Mouse (Mus musculus): ENCODE data around the gene Tmem156. TPM values are rescaled to one million over a fixed set of nuclear protein-coding genes. Genes with fewer than 3 reads are reported as not detected.

The Tmem156 gene
- polyA plus RNA-seq, 1 experiment from 2014 or later = 1.2 TPM

DNA sequence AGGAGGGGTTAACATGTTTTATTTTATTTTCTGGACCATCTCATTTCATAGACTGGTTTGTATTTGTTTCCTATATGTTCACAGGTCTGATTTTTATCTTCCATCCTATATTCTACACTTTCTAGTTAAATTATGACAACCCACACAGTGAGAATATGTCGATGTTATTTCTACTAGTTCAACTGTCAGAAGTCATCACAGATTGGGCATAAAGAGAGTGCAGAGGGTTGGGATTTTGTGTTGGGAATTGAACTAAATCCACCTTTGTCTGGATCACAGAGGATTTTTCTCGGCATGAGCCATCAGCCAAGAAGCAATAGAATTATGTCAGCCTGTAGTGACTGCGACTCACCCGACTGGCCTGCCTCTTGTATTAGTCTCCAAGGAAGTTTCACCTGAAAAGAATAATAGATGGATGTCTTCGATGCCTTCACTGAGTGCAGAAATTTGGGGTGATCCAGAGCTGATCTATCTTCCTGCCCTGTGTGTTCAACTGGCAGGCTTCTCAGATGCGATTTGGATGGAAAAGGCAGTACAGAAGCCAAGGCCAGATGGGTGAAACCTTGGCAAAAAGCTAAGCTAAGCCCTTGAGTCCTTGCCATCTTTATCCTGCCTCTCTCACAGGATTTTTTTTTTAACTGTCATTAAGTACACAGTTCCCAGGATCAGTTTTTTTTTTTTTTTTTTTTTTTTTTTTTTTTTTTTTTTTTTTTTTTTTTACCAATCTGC, 46.1 kb downstream of the Tmem156 start:
- Histone ChIP-seq H3K4me2 (no peak overlapping the region), H3K27me3 (no peaks in the 10 kb centered on the region), H3K27ac (no peak overlapping the region), H3K36me3 (peaks cover 10% of the 10 kb centered on the region; the same call in 1 of the 2 replicates), H3K9ac (no peak overlapping the region), H3K4me1 (no peaks in the 10 kb centered on the region), H3K9me3 (no peaks in the 10 kb centered on the region), H3K4me3 (no peak overlapping the region)
- WGBS = 82% methylated on average over 6 of the region's 6 CpGs
- ATAC-seq (ENCODE audit: insufficient number of reproducible peaks, low FRiP score, low TSS enrichment, low read depth) = no peak

DNA sequence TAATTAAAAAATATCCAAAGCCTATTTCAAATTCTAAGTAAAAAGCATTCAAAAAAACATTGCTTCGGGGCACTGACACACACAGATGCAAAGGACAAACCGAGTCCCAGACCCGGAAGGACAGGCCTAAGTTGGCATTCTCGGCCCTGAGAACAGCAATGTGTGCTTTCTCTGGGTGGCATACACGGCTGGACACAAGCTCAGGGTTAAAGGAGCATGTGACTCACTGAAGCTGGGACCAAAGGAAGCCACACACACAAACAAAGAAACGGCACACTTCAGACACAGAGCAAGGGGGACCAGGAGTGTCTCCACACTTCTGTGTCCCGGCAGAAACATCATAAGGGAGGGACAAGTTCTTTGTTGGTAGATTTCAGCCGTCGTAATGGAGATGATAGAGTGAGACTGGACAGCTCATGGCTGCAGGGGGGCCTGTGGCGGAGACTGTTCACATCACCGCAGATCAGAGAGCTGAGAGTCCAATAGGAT, 48.5 kb downstream of the Tmem156 start:
- H3K4me3 ChIP-seq = no peak overlapping the region
- ATAC-seq (ENCODE audit: insufficient number of reproducible peaks, low FRiP score, low TSS enrichment, low read depth) = no peak
- no peak overlapping the region for H3K27ac ChIP-seq
- peaks cover 8% of the 10 kb centered on the region for H3K4me1 ChIP-seq
- peaks cover 22% of the 10 kb centered on the region for H3K36me3 ChIP-seq
- no peak overlapping the region for H3K9ac ChIP-seq
- no peak overlapping the region for H3K4me2 ChIP-seq
- 61% methylated on average over 11 of the region's 11 CpGs for WGBS
- no peaks in the 10 kb centered on the region for H3K9me3 ChIP-seq
- H3K27me3 ChIP-seq = no peaks in the 10 kb centered on the region

DNA sequence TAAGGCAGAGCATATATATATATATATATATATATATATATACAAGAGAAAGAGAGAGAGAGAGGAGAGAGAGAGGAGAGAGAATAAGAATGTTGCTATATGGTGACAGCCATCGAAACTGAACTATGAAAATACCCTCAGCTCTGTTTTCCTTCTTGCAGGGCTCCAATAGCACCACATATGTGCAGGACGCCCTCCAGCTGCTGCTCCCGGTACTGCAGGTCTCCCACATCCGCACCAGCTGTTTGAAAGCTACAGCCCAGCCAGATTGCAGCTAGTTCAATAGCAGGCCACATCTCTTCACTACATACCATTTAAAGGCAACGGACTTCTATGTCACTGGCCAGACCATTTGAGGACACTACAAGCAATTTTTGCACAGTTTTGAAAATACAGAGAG, 51.5 kb downstream of the Tmem156 start:
- no peak overlapping the region for H3K4me3 ChIP-seq
- H3K4me1 ChIP-seq = peaks cover 11% of the 10 kb centered on the region
- no peak overlapping the region for H3K27ac ChIP-seq
- WGBS = 82% methylated on average over 5 of the region's 5 CpGs
- no peak overlapping the region for H3K4me2 ChIP-seq
- H3K36me3 ChIP-seq = peaks cover 39% of the 10 kb centered on the region
- ATAC-seq (ENCODE audit: insufficient number of reproducible peaks, low FRiP score, low TSS enrichment, low read depth) = no peak
- no peak overlapping the region for H3K9ac ChIP-seq
- H3K27me3 ChIP-seq = no peaks in the 10 kb centered on the region
- H3K9me3 ChIP-seq = no peaks in the 10 kb centered on the region

DNA sequence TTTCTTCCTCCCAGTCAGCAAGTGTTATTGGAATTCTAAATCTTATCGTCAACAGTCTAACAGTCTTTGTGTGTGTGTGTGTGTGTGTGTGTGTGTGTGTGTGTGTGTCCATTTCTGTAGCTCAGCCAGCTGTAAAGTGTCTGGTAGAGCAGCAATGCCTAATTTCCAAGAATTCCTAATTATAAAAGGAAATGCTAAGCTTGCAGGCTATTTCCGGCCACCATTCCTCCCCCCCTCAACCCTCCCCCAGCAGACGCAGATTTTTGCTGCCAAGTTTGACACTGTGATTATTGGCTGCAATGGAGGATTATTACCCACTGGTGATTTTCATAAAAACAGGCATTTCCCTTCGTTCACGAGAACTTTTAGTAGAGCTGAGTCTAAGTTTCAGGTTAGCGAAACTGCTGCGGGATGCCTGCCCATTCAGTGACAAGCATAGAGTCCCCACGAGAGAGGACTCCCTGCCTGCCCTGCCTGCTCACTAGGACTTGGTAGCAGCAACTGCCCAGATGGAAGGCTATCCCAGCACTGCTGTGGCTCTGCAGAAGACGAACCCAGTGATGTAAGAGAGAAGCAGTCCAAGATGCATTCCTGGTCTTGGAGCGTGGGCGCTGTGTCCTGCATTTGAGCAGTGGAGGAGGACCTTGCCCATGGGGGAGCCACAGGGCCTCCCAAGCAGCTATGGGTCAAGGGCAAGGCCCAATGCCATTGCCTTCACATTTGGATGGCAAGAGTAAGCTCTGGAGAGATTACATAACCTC, 52.9 kb downstream of the Tmem156 start:
- Histone ChIP-seq H3K9me3 (no peaks in the 10 kb centered on the region), H3K9ac (no peak overlapping the region), H3K4me2 (no peak overlapping the region), H3K27me3 (no peaks in the 10 kb centered on the region), H3K4me1 (peaks cover 11% of the 10 kb centered on the region), H3K36me3 (peaks cover 52% of the 10 kb centered on the region), H3K27ac (peak overlapping the region; percentile 62), H3K4me3 (no peak overlapping the region)
- peak; percentile 40 for ATAC-seq (ENCODE audit: insufficient number of reproducible peaks, low FRiP score, low TSS enrichment, low read depth)
- 34% methylated on average over 11 of the region's 11 CpGs for WGBS

DNA sequence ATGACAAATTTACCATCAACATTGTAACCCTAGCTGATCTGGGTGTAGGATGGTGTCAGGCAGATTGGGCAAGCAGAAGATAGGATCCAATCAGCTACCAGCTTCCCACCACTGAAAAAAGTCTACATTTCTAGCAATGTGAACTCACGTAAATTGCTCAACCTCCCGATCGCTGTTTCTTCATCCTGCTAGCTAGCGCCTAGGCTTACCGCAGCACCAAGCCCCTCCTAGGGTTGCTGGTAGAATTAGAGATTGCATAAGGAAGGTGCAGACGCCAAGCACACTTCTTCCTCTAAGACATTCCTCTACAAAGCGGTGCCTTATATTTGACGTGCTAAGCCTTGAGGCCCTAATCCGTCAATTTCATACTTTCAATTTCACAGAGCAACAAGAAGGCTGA, 53.6 kb downstream of the Tmem156 start:
- Histone ChIP-seq H3K27me3 (no peaks in the 10 kb centered on the region), H3K9ac (no peak overlapping the region), H3K9me3 (no peaks in the 10 kb centered on the region), H3K4me3 (no peak overlapping the region), H3K36me3 (peaks cover 59% of the 10 kb centered on the region), H3K4me2 (no peak overlapping the region), H3K4me1 (peaks cover 11% of the 10 kb centered on the region), H3K27ac (peak overlapping the region; percentile 19; the same call in 1 of the 2 replicates)
- ATAC-seq (ENCODE audit: insufficient number of reproducible peaks, low FRiP score, low TSS enrichment, low read depth) = no peak
- WGBS = 49% methylated on average over 9 of the region's 9 CpGs

DNA sequence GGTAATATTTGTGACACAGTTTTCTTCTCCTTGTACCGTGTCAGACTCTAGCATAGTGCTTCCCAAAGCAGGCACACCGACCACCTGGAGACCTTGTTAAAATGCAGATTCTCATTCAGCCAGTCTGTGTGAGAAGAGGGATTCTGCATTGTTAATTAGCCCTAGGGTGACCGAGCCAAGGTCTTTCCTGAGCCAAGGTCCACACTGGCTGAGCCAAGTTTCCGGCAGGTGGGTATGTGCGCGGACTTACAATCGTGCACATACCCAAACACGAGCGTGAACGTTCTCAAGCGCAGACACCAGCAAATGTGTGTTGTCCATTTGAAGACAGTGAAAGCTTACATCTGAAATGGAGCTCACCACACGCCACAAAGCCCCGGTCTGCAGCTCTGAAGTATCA, 55.3 kb downstream of the Tmem156 start:
- no peak overlapping the region for H3K4me3 ChIP-seq
- no peaks in the 10 kb centered on the region for H3K9me3 ChIP-seq
- no peak overlapping the region for H3K27ac ChIP-seq
- peaks cover 56% of the 10 kb centered on the region for H3K36me3 ChIP-seq
- ATAC-seq (ENCODE audit: insufficient number of reproducible peaks, low FRiP score, low TSS enrichment, low read depth) = no peak
- H3K9ac ChIP-seq = no peak overlapping the region
- no peak overlapping the region for H3K4me2 ChIP-seq
- no peaks in the 10 kb centered on the region for H3K27me3 ChIP-seq
- H3K4me1 ChIP-seq = peaks cover 11% of the 10 kb centered on the region
- 61% methylated on average over 13 of the region's 13 CpGs for WGBS

DNA sequence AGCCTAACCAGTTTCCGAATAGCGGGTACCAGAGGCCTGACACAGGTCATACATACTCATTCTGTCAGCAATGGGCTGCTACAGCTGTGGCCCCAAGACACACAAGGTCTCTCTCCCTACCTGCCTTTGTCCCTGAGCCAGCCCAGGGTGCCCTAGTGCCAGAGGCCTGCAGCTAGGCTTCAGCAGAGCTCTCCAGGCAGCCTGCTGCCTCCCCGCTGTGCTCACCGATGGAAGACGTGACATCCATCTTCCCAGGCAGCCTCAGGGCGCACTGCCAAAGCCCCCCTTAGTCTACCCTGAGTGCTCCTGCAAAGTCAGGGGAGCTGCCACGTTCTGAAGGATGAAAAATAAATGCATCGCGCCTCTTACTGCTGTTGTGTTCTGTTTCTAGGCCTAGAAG, 63.9 kb downstream of the Tmem156 start:
- no peak overlapping the region for H3K9ac ChIP-seq
- H3K9me3 ChIP-seq = no peaks in the 10 kb centered on the region
- H3K4me2 ChIP-seq = no peak overlapping the region
- WGBS = 52% methylated on average over 9 of the region's 9 CpGs
- no peaks in the 10 kb centered on the region for H3K27me3 ChIP-seq
- ATAC-seq (ENCODE audit: insufficient number of reproducible peaks, low FRiP score, low TSS enrichment, low read depth) = no peak
- H3K4me1 ChIP-seq = peaks cover 6% of the 10 kb centered on the region
- H3K36me3 ChIP-seq = peaks cover 50% of the 10 kb centered on the region
- H3K27ac ChIP-seq = no peak overlapping the region
- H3K4me3 ChIP-seq = no peak overlapping the region

DNA sequence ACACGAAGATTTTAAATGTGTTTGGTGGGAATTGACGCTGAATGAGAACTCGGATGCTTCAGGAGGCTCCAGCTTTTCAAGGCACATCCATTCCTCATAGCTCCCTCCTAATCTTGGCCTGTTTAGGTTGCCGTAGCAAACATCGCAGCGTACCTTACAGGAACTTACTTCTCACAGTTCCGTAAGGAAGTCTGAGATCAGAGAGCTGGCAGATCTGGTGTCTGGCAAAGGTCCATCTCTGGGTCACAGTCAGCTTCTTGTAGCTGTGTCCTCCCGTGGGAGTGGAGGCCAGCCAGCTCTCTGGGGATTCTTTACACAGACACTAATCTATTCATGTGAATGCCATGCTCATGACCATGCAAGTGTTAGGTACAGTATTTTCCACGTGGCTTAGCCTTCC, 65.2 kb downstream of the Tmem156 start:
- Histone ChIP-seq H3K36me3 (peaks cover 55% of the 10 kb centered on the region), H3K4me3 (no peak overlapping the region), H3K4me1 (peaks cover 6% of the 10 kb centered on the region), H3K9ac (no peak overlapping the region), H3K4me2 (no peak overlapping the region), H3K27me3 (no peaks in the 10 kb centered on the region), H3K27ac (no peak overlapping the region), H3K9me3 (no peaks in the 10 kb centered on the region)
- ATAC-seq (ENCODE audit: insufficient number of reproducible peaks, low FRiP score, low TSS enrichment, low read depth) = no peak
- WGBS = 70% methylated on average over 9 of the region's 9 CpGs

DNA sequence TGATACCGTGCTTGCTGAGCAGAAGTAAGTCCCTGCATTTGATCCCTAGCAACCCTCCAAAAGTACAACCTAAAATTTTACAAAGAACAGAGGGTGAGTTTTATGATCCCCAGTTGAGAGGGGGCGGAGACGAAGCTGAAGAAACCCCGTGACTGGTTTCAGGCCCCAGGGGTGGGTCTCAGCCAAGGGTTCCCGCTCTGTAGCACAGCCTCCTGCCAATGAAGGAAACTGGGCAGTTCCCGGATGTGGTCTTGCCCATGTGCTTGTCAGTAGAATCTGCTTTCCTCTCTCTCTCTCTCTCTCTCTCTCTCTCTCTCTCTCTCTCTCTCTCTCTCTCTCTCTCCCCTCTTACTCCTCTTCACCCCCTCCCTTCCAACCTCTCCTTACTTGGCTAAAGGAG, 66.0 kb downstream of the Tmem156 start:
- Histone ChIP-seq H3K9ac (no peak overlapping the region), H3K9me3 (no peaks in the 10 kb centered on the region), H3K36me3 (peaks cover 57% of the 10 kb centered on the region), H3K4me1 (peaks cover 6% of the 10 kb centered on the region), H3K27ac (no peak overlapping the region), H3K4me2 (no peak overlapping the region), H3K4me3 (no peak overlapping the region), H3K27me3 (no peaks in the 10 kb centered on the region)
- no peak for ATAC-seq (ENCODE audit: insufficient number of reproducible peaks, low FRiP score, low TSS enrichment, low read depth)
- 32% methylated on average over 6 of the region's 6 CpGs for WGBS

DNA sequence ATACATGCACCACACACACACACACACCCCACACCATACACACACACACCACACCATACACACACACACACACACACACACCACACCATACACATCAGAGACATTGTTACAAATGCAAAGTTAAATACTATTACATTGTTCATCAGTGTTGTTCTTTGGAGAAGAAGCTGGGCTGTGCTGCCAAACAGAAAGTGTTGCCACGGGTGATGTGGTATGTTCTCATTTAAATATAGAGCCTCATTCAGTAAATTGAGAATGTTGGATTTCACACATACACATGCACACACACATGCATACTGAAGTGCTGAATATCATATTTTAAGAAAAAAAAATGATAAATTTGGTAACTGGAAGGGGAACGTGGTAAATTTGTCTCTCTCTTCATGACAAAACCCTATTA, 67.3 kb downstream of the Tmem156 start:
- Histone ChIP-seq H3K9ac (no peak overlapping the region), H3K4me1 (peaks cover 6% of the 10 kb centered on the region), H3K27ac (no peak overlapping the region), H3K4me3 (no peak overlapping the region), H3K36me3 (peaks cover 52% of the 10 kb centered on the region), H3K27me3 (no peaks in the 10 kb centered on the region), H3K9me3 (no peaks in the 10 kb centered on the region), H3K4me2 (no peak overlapping the region)
- ATAC-seq (ENCODE audit: insufficient number of reproducible peaks, low FRiP score, low TSS enrichment, low read depth) = no peak
- 79% methylated on average over 2 of the region's 2 CpGs for WGBS

DNA sequence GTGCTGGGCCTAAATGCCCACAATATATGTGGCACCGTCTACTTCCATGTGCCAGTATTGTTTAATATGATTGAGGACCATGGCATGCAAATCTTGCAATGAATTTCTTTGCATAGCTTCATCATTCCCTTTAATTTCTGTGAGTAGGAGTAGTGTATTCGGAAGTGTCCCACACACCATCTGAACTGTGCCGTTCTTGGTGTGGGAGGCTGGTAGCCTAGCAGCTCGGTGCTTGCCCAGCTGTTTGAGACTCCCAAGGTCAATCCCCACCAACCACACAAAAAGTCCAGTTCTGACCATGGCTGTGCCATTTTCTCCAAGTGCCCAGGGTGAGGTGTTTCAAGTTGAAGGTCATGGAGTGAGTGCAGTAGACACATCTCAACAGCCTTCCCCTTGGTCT, 69.9 kb downstream of the Tmem156 start:
- no peak overlapping the region for H3K4me2 ChIP-seq
- H3K4me1 ChIP-seq = peaks cover 3% of the 10 kb centered on the region
- H3K4me3 ChIP-seq = no peak overlapping the region
- no peak overlapping the region for H3K27ac ChIP-seq
- peaks cover 61% of the 10 kb centered on the region for H3K36me3 ChIP-seq
- WGBS = 99% methylated on average over 4 of the region's 4 CpGs
- no peak for ATAC-seq (ENCODE audit: insufficient number of reproducible peaks, low FRiP score, low TSS enrichment, low read depth)
- no peak overlapping the region for H3K9ac ChIP-seq
- H3K9me3 ChIP-seq = no peaks in the 10 kb centered on the region
- no peaks in the 10 kb centered on the region for H3K27me3 ChIP-seq

DNA sequence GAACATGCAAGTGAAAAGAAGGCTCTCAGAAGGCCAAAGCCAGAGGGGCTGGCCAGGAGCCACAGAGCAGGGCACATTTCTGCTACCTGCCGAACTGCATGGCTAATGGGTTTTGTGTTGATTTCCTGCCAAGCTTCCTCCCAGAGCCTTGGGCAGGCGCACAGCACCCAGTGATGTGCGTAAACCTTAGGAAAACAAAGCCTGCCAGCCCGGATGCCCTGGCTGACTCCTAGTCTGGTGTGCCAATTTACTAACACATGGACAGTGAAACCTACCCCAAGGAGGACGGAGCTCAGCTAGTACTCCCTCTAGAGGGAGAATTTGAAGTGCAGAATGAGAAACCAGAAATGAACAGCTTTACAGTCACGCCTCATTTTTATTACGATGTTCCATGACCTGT, 72.1 kb downstream of the Tmem156 start:
- Histone ChIP-seq H3K9ac (no peak overlapping the region), H3K36me3 (peaks cover 80% of the 10 kb centered on the region), H3K27me3 (no peaks in the 10 kb centered on the region), H3K4me2 (no peak overlapping the region), H3K27ac (no peak overlapping the region), H3K9me3 (no peaks in the 10 kb centered on the region), H3K4me3 (no peak overlapping the region), H3K4me1 (no peaks in the 10 kb centered on the region)
- WGBS = 50% methylated on average over 7 of the region's 7 CpGs
- ATAC-seq (ENCODE audit: insufficient number of reproducible peaks, low FRiP score, low TSS enrichment, low read depth) = no peak

Data from limb, embryonic 15.5 days (tissue).